Mouse (Mus musculus) embryonic facial prominence, embryonic 11.5 days (tissue): ENCODE results near the gene Dpp10. TPM values are rescaled to one million over a fixed set of nuclear protein-coding genes. Genes with fewer than 3 reads are reported as not detected.

ENCODE experiments used
- ATAC-seq: fragments of 200-750 bp; cut with Nextera tagmentation; replicated peaks from 2 replicates; pipeline ENCODE4 v1.8.0; 2017; ENCODE audit warnings: low read depth; ENCODE audit not compliant: insufficient number of reproducible peaks, low FRiP score, low TSS enrichment
- DNase-seq: peaks from one replicate; pipeline ENCODE4 v3.0.0-alpha.2; 2015; ENCODE audit warnings: low spot score
- H3K27ac ChIP-seq: fragments of 300-500 bp; sonication (generic); replicated peaks from 2 replicates; pipeline ENCODE4 v1.5.1; 2014; ENCODE audit warnings: mild to moderate bottlenecking, low read depth, low read length, control low read depth
- H3K27me3 ChIP-seq: fragments of 300-500 bp; sonication (generic); 2 replicates; pipeline ENCODE4 v1.6.1; 2014; ENCODE audit warnings: mild to moderate bottlenecking, low read length, moderate library complexity, mixed read lengths; ENCODE audit not compliant: control insufficient read depth, insufficient read depth
- H3K36me3 ChIP-seq: fragments of 300-500 bp; sonication (generic); replicated peaks from 2 replicates; pipeline ENCODE4 v1.6.1; 2014; ENCODE audit warnings: low read depth, mild to moderate bottlenecking, low read length, moderate library complexity, mixed read lengths; ENCODE audit not compliant: control insufficient read depth, insufficient read depth
- H3K4me1 ChIP-seq: fragments of 300-500 bp; sonication (generic); 2 replicates; pipeline ENCODE4 v1.6.1; 2014; ENCODE audit warnings: low read length, mixed read lengths; ENCODE audit not compliant: control insufficient read depth, insufficient read depth
- H3K4me2 ChIP-seq: fragments of 300-500 bp; sonication (generic); 2 replicates; pipeline ENCODE4 v1.6.1; 2014; ENCODE audit warnings: low read depth, mild to moderate bottlenecking, control low read depth, low read length, moderate library complexity
- H3K4me3 ChIP-seq: fragments of 300-500 bp; sonication (generic); 2 replicates; pipeline ENCODE4 v1.5.1; 2014; ENCODE audit warnings: low read depth, low read length, control low read depth
- H3K9ac ChIP-seq: fragments of 300-500 bp; sonication (generic); replicated peaks from 2 replicates; pipeline ENCODE4 v1.6.1; 2014; ENCODE audit warnings: mild to moderate bottlenecking, control low read depth, low read length
- H3K9me3 ChIP-seq: fragments of 300-500 bp; sonication (generic); replicated peaks from 2 replicates; pipeline ENCODE4 v1.6.1; 2016; ENCODE audit warnings: mild to moderate bottlenecking, low read length, inconsistent platforms, mixed read lengths; ENCODE audit not compliant: control insufficient read depth
- WGBS: fragments of 180-500 bp; shearing (Covaris S2); extraction: QIAGEN DNeasy Blood & Tissue Kit; methylation state at CpG from one replicate; pipeline ENCODE4 v1.1.7; 2014; 5-methylcytosine and 5-hydroxymethylcytosine counted together
- polyA plus RNA-seq: library from polyadenylated mRNA; unstranded; fragments of >200 nt; fragmentation: Nextera tagmentation; extraction: Ambion mirVana; gene quantifications from 2 replicates; pipeline ENCODE4 v1.2.1, GENCODE M21; 2014

Dpp10 gene
- polyA plus RNA-seq, 1 experiment from 2014 or later = 0.20 TPM

DNA sequence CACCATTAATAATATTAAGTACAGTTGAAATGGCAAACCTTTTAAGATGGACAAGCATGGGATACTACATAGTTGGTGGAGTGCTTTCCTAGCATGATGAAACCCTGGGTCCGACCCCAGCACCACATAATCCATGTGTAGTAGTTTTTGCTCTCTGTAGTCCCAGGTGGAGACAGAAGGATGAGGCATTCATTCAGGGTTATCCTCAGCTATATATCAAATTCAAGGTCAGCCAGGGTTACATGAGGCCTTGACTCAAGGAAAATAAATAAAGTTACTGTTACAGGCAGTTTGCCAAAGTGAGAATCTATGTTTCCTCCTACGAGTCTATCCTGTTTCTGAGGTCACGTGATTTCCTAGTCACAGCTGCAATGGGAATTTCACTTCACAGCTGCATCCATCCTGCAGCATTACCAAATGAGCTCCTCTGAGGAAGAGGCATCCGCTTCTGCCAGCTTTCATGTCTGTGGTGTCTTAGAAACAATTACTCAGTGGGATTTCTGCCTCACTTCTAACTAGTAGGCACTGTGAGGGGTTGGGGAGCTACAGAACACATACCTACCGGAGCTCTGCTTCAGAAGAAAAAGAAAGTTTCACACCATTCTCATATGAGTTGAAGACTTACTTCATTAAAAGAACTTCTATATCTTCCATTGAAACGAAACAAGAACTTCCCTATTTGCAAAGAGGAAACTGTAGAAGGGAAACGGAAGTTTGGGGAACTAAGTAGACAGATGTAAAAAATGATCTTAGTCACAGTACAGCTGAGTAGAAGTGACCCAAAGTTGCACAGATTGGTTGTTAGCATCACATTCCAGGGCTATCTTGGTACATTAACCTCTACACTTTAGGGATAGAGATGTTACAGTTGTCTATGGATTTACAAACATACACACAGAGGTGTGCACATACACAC is 111.3 kb downstream of the Dpp10 start:
- Histone ChIP-seq H3K9ac (no peak overlapping the region), H3K9me3 (no peaks in the 10 kb centered on the region), H3K27ac (no peak overlapping the region), H3K36me3 (no peaks in the 10 kb centered on the region), H3K4me3 (no peak overlapping the region), H3K4me1 (no peaks in the 10 kb centered on the region), H3K27me3 (no peaks in the 10 kb centered on the region), H3K4me2 (no peak overlapping the region)
- 76% methylated on average over 7 of the region's 7 CpGs for WGBS
- no peak for ATAC-seq
- no peak for DNase-seq

DNA sequence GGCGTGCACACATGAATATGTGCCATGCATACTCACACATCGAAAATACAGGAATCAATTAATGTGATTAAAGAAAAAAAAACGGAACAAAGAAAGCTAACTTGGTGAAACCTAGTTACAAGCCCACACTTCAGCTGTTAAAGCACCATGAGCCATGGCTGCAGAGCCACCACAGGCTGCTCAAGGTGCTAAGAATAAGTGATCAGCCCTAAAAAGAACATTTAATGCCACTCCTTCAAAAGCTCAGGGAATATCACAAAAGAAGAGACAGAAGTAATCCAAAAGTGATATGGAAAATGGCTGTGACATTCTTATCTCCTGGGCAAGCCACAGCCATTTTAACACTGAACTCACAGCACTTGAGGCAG is 117.4 kb downstream of the Dpp10 start:
- H3K27ac ChIP-seq = no peak overlapping the region
- H3K27me3 ChIP-seq = no peaks in the 10 kb centered on the region
- DNase-seq = no peak
- 73% methylated on average over 3 of the region's 3 CpGs for WGBS
- no peaks in the 10 kb centered on the region for H3K4me1 ChIP-seq
- no peak overlapping the region for H3K4me3 ChIP-seq
- no peak overlapping the region for H3K9ac ChIP-seq
- H3K9me3 ChIP-seq = no peaks in the 10 kb centered on the region
- H3K36me3 ChIP-seq = no peaks in the 10 kb centered on the region
- no peak overlapping the region for H3K4me2 ChIP-seq
- no peak for ATAC-seq

DNA sequence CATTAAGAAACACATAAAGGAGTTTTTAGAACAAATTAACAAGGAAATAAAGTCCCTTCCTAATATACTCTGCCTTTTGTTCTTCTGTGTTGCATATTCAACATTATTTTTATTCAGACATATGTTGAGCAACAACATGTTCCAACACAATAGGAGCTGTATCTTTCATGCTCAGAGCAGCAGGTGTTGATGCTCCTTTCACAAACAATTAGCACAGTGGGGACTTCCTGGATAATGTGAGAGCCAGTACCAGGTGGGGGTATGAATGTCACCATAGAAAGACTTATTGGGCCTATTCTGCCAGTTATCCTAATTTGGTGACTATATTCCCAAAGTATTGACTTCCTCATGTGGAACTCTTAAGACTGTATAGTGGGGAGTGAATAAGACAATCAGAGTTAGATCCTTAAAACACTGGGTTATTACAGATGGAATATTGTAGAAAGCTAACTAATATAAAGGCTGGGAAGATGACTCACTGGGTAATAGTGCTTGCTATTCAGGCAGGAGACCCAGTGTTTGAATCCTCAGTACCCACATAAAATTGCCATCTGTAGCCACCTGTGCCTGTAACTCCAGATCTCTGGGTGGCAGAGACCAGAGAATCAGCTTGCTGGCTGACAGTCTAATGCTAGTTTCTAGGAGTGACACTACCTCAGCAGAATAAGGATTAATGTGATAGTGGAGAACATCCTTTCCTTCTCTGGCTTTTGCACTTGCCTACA is 117.9 kb downstream of the Dpp10 start:
- H3K4me3 ChIP-seq = no peak overlapping the region
- no peaks in the 10 kb centered on the region for H3K27me3 ChIP-seq
- H3K27ac ChIP-seq = no peak overlapping the region
- H3K9ac ChIP-seq = no peak overlapping the region
- DNase-seq (no peak), ATAC-seq (no peak)
- no peaks in the 10 kb centered on the region for H3K36me3 ChIP-seq
- H3K4me1 ChIP-seq = no peaks in the 10 kb centered on the region
- H3K4me2 ChIP-seq = no peak overlapping the region
- no peaks in the 10 kb centered on the region for H3K9me3 ChIP-seq

DNA sequence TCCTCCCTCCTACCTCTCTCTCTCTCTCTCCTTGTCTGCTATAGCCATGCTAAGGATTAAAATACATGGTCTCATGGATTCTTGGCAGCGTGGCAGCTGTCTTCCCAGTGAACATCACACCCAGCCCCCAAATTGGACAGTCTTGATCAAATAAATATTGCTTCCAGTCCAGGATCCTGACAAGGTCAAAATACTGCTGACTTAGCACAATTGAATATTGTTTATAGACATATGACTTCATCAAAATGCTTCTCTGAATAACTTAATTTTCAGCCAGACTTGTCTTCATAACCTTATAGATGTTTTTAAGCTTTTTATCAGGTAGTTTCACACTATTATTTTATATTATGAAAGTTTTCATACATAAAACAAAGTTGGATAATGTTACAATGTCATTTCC is 120.5 kb downstream of the Dpp10 start:
- DNase-seq (no peak), ATAC-seq (no peak)
- Histone ChIP-seq H3K9ac (no peak overlapping the region), H3K4me1 (no peaks in the 10 kb centered on the region), H3K36me3 (no peaks in the 10 kb centered on the region), H3K4me2 (no peak overlapping the region), H3K27me3 (no peaks in the 10 kb centered on the region), H3K27ac (no peak overlapping the region), H3K9me3 (no peaks in the 10 kb centered on the region), H3K4me3 (no peak overlapping the region)
- 95% methylated on average over 1 of the region's 1 CpGs for WGBS

DNA sequence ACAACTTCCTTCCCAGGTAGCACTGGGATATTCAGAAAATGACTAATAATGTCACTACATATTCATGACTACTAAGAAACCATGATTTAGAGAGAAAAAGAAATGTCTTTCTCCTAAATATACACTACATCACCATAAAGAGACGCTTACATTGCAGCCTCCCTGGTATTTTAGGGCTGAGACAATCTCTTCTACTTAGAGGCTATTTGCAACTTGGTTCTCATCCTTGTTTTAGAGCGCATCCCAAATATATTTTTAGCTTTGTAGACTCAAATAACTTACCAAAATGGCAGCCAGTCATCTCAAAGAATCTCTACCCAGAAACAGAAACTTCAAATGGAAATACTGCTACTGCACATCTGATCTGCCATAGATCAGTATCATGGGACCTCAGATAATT is 121.5 kb downstream of the Dpp10 start:
- no peaks in the 10 kb centered on the region for H3K4me1 ChIP-seq
- ATAC-seq (no peak), DNase-seq (no peak)
- H3K27ac ChIP-seq = no peak overlapping the region
- no peaks in the 10 kb centered on the region for H3K9me3 ChIP-seq
- H3K4me2 ChIP-seq = no peak overlapping the region
- no peak overlapping the region for H3K4me3 ChIP-seq
- H3K27me3 ChIP-seq = no peaks in the 10 kb centered on the region
- no peaks in the 10 kb centered on the region for H3K36me3 ChIP-seq
- 88% methylated on average over 2 of the region's 2 CpGs for WGBS
- H3K9ac ChIP-seq = no peak overlapping the region

DNA sequence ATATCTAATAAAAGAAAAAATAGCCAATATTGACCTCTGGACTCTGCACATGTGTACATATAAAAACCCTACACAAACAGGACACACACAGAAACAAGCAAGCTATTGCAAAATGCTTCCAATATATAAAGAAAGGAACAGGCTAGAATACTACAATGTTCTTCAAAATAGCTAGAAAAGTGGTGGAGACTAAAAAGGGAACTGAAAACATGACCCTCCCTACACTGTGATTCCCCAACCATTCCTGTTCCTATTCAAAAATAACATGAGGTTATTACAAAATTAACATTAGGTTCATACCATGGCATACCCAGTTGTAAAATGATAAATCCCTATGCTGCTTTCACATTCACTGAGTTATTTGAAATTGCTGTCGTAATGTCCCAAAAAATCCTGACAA is 125.8 kb downstream of the Dpp10 start:
- Histone ChIP-seq H3K27ac (no peak overlapping the region), H3K9ac (no peak overlapping the region), H3K36me3 (no peaks in the 10 kb centered on the region), H3K4me1 (no peaks in the 10 kb centered on the region), H3K9me3 (no peaks in the 10 kb centered on the region), H3K27me3 (no peaks in the 10 kb centered on the region), H3K4me2 (no peak overlapping the region), H3K4me3 (no peak overlapping the region)
- WGBS = 92% methylated on average over 1 of the region's 1 CpGs
- no peak for DNase-seq
- ATAC-seq = no peak

DNA sequence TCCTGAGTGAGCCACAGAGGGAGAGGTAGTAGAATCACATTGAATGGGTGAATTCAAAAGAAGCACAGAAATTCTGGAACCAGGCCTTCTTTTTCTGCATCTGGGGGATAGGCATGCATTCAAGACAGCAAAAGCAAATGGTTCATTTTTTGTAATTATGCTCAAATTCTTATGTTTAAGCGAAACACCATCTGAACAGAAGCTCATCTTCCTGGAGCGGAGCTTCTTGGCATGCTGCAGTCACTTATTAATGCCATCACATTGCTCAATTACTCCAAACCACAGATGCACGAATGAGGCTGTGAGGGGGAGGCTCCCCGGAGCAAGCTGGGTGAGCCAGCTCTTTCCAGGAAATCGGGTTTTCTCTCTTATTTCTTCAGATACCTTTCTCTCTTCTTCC is 142.7 kb downstream of the Dpp10 start:
- no peak overlapping the region for H3K9ac ChIP-seq
- no peaks in the 10 kb centered on the region for H3K36me3 ChIP-seq
- H3K27ac ChIP-seq = no peak overlapping the region
- H3K4me1 ChIP-seq = no peaks in the 10 kb centered on the region
- ATAC-seq (no peak), DNase-seq (no peak)
- no peak overlapping the region for H3K4me2 ChIP-seq
- no peak overlapping the region for H3K4me3 ChIP-seq
- 86% methylated on average over 5 of the region's 5 CpGs for WGBS
- no peaks in the 10 kb centered on the region for H3K27me3 ChIP-seq
- no peaks in the 10 kb centered on the region for H3K9me3 ChIP-seq

DNA sequence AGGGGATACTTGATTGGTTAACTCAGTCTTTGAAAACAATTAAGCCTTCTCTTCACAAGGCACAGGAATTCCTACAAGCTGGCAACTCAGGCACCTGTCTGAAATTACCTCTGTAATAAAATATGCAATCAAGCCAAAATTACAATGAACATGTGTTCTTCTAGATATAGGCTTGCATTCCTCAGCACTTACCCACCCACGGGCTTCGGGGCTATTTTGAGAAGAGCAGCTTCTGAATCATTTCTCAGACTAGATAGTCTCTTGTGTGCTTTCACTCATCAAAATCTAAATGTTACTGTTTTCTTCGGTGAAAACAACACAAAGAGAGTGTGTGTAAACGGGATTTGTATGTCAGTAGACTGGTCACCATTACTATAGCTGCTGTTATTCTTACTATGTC is 144.1 kb downstream of the Dpp10 start:
- H3K9me3 ChIP-seq = no peaks in the 10 kb centered on the region
- no peaks in the 10 kb centered on the region for H3K36me3 ChIP-seq
- H3K27me3 ChIP-seq = no peaks in the 10 kb centered on the region
- 75% methylated on average over 4 of the region's 4 CpGs for WGBS
- no peak overlapping the region for H3K4me3 ChIP-seq
- no peak for DNase-seq
- H3K27ac ChIP-seq = no peak overlapping the region
- no peak for ATAC-seq
- no peak overlapping the region for H3K4me2 ChIP-seq
- H3K4me1 ChIP-seq = no peaks in the 10 kb centered on the region
- no peak overlapping the region for H3K9ac ChIP-seq
